Mouse (Mus musculus) ovary, postnatal 14 days (tissue): ENCODE measurements at regions not wholly inside any gene's neighbourhood (a gene's known extent, or its start where the extent isn't known, plus 50 kb on each side); places are given as distances from the start of the nearest gene placed in this dataset.

Source experiments
- DNase-seq: peaks from one replicate; pipeline ENCODE4 v3.0.0; 2022; ENCODE audit warnings: low spot score

- DNase-seq = no peak
Observed at GRCm38 (mm10) chr17:45240545-45240944, 193.0 kb downstream of the Cdc5l start.

- no peak for DNase-seq
Observed at GRCm38 (mm10) chr17:45237246-45237645, 196.3 kb downstream of the Cdc5l start.

- DNase-seq = no peak
Observed at GRCm38 (mm10) chr17:45235401-45235800, 198.1 kb downstream of the Cdc5l start.

GRCm38 (mm10) chr17:45232874-45233273 lies 200.7 kb downstream of the Cdc5l start:
- DNase-seq = no peak

- DNase-seq = no peak
Observed at GRCm38 (mm10) chr17:45227190-45227589, 206.3 kb downstream of the Cdc5l start.

- no peak for DNase-seq
Observed at GRCm38 (mm10) chr17:45226486-45226885, 207.1 kb downstream of the Cdc5l start.

- DNase-seq = no peak
Observed at GRCm38 (mm10) chr17:45221625-45222024, 211.9 kb downstream of the Cdc5l start.

- no peak for DNase-seq
Observed at GRCm38 (mm10) chr17:45217126-45217525, 216.4 kb downstream of the Cdc5l start.

GRCm38 (mm10) chr17:45215067-45216049 lies 218.2 kb downstream of the Cdc5l start:
- DNase-seq = no peak

- no peak for DNase-seq
Observed at GRCm38 (mm10) chr17:45210984-45211383, 222.6 kb downstream of the Cdc5l start.

GRCm38 (mm10) chr17:45209387-45209663 lies 224.2 kb downstream of the Cdc5l start:
- DNase-seq = no peak

GRCm38 (mm10) chr17:45208596-45209386 lies 224.7 kb downstream of the Cdc5l start:
- no peak for DNase-seq

- no peak for DNase-seq
Observed at GRCm38 (mm10) chr17:45195779-45196178, 237.8 kb downstream of the Cdc5l start.

GRCm38 (mm10) chr17:45194786-45195281 lies 238.7 kb downstream of the Cdc5l start:
- DNase-seq = no peak

GRCm38 (mm10) chr17:45193456-45194025 lies 240.0 kb downstream of the Cdc5l start:
- no peak for DNase-seq

GRCm38 (mm10) chr17:45187402-45187801 lies 246.1 kb downstream of the Cdc5l start:
- no peak for DNase-seq

- no peak for DNase-seq
Observed at GRCm38 (mm10) chr17:45176340-45176739, 257.2 kb downstream of the Cdc5l start.

GRCm38 (mm10) chr17:45169257-45169994 lies 264.1 kb downstream of the Cdc5l start:
- DNase-seq = no peak
